Mouse (Mus musculus) forelimb bud, embryonic 11.5 days (tissue): ENCODE measurements around the gene Ercc1.

Experiments used
- DNase-seq: peaks from one replicate; pipeline ENCODE4 v3.0.0-alpha.2; 2012; ENCODE audit warnings: low read depth, low spot score

Gene Ercc1

DNA sequence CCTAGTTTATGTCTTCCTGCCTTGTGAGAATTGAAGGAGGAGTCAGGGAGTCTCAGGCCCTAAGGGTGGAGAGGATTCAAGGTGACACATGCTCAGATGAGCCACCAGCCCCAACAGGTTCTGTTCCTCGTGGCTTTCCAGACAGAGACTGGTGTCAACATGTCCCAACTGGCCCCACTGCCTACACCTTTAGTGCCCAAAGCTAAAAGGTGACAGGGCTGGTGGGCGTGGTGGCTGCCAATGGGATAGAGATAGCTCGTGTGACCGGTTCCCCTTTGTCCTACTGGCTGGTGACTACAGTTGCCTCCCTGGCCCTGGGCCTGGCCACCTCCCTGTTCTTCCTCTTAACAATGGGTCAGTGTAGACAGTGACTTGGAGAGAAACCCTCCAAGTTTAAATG lies 20.8 kb downstream of the Ercc1 start:
- DNase-seq, result no peak

DNA sequence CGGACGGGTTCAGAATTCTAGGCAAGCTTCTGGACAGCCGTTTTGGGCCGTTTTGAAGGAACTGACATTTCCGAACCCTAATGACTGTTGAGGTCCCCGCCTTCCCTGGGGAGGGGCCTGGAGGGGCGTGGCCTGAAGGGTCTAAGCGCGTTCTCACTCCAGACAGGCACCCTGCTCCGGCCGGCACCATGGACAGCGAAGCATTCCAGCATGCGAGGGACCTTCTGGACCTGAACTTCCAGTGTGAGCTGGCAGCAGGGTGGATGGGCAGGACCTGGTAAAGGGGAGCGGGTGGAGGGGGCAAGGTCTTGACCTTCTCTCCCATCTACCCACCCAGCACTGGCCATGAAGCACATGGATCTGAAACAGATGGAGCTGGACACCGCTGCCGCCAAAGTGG lies 23.8 kb downstream of the Ercc1 start:
- DNase-seq, result no peak

DNA sequence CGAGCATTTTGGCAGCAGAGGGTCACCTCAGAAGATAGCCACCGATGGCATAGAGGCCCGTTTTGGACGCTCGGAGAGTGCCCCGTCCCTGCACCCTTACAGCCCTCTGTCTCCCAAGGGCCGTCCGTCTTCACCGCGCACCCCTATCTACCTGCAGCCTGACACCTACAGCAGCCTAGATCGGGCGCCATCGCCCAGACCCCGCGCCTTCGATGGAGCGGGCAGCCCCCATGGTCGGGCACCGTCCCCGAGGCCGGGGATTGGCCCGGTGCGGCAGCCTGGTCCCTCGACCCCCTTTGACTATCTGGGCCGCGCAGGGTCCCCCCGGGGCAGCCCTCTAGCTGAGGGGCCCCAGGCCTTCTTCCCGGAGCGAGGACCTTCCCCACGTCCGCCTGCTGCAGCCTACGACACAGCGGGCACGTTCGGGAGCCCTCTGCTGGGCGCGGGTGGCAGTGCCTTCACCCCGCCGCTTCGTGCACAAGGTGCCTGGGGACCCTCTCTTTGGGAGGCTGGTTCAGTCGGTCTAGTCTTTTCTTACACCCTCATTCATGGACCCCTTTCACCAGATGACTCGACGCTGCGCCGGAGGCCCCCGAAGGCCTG lies 25.3 kb downstream of the Ercc1 start:
- no peak for DNase-seq

DNA sequence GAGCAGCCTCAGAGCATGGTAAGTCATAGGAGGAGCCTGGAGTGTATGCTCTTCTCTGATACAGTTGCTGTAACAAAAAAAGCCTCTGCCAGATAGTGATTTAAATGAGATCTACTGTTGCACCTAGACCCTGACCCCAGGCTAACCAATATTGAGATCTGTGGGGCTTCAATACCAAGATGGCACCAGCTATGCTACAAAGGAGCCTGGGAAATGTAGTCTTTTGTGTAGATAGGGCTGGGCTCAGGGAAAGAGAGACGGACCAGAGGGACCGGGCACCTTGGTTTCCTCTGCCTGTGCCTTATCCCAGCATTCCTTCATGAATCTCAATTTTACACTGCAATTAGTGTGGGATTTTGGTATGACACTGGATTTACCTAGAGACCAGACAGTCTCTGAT lies 28.8 kb downstream of the Ercc1 start:
- no peak for DNase-seq

DNA sequence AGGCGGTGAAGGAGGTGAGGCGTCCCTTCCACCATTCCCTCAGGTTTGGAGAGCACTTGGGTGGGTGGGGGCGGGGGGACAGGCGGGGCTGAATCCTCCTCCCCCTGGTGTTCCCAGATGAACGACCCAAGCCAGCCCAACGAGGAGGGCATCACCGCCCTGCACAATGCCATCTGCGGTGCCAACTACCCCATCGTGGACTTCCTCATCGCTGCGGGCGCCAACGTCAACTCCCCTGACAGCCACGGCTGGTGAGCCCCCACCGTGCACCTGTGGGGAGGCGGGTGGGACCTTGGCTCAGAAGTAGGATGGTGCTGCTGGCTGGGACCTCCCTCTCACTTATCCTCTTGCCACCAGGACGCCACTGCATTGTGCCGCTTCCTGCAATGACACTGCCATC lies 30.8 kb downstream of the Ercc1 start:
- DNase-seq, result no peak

DNA sequence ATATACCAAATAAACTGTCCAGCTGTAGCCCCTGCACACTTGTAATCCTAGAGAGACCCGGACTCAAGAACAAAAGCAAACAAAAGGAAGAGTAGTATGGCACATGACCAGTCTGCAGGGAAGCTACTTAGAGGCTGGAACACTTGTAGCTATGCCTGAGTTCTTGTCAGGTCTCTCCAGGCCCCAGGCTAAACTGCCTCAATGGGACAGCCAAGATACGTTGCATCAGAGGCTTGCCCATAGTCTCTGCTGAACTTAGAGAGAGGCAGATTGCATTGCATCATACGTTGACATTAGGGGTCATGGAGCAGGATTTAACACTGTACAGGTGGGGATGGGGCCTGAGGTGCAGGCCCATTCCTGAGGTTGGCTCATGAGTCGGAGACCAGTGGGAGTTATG lies 31.4 kb downstream of the Ercc1 start:
- no peak for DNase-seq

DNA sequence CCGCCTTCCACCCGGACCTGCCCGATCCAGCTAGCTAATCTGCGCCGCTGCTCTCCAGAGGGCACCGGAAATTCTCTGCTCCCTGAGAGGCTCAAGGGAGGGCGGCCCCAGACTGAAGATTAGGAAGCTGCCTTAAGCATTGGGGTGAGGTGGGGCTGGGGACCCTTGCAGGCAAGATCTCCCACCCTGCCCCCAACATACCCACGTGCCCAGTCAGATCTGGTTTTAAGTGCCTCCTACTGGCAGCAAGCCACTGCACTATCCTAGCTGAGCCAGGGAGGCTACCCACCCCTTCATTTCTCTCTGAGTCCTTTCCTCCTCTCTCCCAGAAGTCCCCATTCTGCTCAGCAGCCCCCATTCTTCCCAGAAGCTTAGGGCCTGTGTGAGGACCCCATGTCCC lies 33.5 kb downstream of the Ercc1 start:
- DNase-seq, result no peak

DNA sequence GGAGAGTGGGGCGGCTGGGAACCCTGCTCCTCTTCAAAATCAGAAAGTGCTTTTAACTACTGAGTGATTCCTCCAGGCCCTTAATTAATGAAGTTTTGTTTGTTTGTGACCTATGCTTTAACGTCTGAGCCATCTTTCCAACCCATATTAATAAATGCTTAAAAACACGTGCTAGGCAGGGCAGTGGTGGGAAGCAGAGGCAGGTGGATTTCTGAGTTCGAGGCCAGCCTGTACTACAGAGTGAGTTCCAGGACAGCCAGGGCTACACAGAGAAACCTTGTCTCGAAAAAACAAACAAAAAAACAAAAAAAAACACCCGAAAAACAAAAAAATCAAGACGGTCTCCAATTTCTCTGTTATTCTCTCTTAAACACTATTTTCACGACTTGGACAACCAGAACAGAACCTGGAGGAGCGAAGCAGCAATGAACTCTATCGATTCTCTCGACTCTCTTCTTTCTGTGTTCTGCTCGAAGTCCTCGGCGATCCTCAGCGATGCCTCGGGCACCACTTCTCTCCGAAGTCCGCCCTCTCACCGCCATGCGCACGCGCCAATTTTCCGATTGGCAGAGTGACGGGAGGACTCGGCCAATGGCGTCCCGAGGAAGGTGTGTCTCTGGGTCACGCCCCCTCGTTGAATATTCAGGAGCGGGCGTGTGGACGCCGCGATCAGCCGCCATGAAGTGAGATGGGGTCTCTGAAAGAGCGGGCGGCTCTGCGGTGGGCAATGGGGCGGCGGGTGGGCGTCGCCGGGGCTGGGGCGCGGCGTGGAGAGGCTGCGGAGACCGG lies 37.0 kb downstream of the Ercc1 start, which contains the start of gene Ercc2:
Ercc2 (plus strand) TSS at position 634 of the 789 bp plus-strand sequence.
- DNase-seq, result peak; percentile 99

DNA sequence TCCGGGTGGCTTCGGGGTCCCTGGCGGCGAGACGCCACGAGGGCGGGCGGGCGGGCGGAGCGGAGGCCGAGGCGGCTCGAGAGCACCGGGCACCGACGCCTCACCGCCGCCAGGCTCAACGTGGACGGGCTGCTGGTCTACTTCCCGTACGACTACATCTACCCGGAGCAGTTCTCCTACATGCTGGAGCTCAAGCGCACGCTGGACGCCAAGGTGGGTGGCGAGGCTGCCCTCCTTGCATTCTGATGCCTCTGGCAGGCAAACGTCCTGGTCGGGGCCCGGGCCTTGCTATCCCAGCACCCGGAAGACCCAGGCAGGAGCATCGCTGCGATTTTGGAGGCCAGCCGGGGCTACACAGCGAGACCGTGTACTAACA lies 37.6 kb downstream of the Ercc1 start:
- no peak for DNase-seq

DNA sequence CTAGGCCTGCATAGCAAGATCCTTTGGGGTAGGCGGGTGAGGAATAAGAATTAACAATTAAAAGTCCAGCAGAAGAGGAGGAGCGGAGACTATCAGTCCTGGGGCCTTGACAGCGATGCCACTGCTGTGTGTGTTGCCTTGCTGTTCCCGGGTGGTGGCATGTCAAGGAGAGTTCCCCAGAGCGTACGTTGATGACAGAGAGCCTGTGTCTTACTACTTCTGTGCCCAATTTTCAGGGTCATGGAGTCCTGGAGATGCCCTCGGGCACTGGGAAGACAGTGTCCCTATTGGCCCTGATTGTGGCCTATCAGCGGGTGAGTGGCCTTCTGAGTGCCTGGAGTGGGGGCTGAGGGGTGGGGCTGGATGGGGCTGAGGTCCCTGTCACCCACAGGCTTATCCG lies 39.1 kb downstream of the Ercc1 start:
- DNase-seq, result no peak

DNA sequence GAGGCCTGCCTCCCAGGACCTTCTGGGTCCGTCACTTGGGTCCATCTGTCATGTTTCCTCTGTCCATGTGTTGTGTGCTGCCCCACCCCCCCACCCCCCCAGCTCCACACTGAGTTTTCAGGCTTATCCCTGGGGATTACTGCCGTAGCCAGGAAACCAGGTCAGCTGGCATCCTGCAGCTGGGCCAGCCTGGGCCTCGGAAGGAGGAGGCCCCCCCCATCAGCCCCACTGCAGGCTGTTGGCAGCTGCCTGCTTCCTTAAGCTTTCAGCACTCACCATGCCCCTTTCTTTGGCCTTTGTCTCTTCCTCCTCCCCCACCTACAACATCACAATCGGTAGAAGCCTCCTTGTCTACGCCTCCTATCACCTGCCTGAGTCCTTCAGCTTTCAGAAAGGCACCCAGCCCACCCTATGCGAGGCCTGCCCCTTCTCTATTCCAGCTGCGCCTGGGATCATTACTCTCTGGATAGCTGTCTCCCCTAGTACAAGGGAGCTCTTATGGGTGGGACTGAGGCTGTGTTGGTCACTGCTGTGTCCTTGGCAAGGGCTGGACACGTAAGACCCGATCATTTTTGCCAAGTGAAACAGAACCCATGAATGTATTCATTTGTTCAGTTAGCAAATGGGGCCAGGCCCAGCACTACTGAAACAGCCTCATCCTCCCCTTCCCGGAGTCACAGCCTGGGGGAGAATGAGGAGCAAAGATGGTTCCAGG lies 44.3 kb downstream of the Ercc1 start:
- DNase-seq, result no peak

DNA sequence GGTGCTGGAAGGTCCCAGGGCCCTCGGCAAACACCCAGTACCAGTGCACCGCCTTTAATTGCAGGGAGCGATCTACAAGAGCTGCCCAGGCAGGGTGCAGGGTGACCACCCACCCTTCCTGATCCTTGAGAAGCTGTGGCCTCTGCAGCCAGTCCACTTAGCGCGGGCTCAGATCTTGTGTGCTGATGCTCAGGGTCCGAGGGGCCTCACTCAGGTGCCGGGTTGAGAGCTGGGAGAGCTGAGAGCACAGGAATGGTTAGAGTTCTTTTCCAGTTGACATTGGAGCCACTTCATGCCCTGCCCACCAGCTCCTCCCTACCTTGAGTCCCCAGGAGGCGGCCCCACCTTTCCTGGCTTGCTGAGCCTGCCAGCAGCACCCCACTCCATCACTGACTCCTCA lies 49.9 kb downstream of the Ercc1 start:
- no peak for DNase-seq

DNA sequence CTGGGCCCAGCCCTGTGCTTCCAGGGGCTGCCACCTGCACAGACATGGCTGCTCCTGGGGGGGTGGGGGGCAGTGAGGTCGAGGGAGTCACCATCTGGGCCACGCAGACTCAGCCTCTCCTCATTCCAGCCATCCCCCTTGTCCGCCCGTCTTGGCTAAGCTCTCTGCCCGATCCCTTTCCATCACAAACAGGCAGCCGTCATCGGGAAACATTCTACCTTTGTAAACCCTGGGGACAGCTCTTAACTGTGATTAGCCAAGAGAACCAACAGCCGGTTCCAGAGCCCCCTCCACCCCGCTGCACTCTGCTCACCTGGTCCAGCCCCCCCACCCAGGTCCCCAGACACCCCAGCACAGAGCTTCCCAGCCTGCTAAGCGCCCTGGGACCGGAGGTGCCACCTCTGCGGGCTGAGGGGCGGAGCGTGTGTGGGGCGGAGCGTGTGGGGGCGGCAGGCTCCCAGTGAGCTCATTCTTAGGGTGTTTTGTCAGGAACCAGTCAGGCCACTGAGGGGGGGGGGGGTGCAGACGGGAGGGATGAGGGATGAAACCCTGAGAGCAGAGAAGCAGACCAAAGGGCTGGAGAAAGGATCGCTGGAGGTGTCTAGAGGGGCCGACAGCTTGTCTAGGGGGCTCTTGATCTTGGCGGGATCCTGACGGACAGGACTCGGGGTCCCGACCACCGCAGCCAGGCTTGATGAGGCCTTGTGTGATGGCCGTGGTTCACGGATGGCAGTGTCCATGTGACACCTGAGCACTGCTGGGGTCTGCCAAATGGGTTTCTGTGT lies 55.1 kb downstream of the Ercc1 start:
- DNase-seq, result no peak

DNA sequence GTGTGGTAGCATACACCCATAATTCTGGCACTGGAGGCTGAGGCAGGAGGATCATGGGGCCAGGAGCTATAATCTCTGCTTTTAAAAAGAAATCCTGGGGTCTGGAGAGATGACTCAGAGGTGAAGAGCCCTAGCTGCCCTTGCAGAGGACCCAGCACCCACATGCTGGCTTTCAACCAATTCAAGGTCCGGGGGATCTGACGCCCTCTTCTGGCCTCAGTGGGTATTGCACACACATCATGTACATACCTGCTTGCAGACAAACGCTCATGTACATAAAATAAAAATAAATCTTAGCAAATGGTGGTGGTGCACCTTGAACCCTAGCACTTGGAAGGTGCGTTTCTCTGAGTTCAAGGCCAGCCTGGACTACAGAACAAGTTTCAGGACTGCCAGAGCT lies 56.4 kb downstream of the Ercc1 start:
- DNase-seq, result no peak

DNA sequence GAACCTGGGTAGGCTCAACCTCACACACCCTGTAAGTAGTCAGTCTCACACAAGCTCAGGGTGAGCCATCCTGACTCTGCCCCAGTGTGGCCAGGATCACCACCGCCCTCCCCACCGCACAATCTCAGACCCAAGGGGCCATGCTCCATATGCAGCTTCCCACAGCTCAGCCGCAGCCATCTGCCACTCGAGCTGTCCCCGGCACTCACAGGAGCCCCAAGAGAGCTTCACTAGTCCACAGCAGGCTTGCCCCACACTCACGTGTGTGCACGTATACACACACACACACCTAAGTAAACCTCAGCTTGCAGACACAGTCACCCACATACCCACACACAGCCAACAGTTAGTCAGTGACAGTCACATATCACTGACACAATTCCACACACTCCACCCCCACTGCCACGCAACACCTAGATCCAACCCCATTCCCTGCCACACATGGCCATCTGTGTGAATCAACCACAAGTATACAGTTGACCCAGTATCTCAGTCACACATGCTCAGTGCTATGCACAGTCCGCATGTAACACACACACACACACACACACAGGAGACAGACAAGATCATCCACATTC lies 58.0 kb downstream of the Ercc1 start:
- no peak for DNase-seq

DNA sequence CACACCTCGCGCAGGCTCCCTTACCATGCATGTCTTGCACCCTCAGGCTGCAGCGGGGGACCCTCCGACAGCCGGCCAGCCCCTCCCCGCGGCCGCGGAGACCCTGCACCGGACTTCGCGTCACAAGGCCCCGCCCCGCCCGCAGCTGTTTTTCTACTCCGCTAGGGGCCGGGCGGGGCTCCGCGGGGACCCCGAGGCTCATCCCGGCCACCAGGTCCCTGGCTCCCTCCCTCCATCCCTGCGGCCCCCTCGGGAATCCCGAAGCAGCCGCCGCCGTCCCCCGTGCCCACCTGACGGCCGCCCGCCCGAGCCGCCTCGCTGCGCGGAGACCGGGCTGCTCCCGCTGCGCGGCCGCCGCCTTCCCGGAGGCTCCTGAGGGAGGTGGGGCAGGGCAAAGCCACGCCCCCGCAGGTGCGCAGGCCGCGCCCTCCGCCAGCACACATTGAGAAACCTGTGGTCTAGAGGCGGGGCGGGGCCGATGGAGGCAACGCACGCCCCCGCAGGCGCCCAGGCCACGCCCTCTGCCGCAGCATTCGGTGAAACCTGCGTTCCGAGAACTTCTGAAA lies 59.2 kb downstream of the Ercc1 start, which contains the start of gene Klc3:
Klc3 (minus strand) TSS at position 374 of the 566 bp plus-strand sequence.
- peak; percentile 38 for DNase-seq

DNA sequence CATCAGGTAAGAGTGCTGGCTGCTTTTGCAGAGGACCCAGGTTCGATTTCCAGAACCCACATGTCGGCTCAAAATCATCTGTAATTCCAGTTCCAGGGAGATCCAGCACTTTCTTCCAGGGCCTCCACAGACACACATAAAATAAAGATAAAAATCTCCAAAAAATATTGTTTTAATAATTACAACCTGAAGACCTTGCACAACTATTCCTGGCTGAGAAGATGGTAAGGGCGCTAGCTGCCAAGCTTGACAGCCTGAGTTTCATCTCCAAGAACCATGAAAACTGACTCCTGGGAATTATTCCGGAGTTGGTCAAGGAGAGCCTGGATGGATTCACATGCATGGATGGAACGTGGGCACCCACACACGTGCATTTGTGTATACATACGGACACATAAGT lies 59.9 kb downstream of the Ercc1 start, which contains the start of gene Ckm:
Ckm (plus strand) TSS at position 301 of the 400 bp plus-strand sequence.
- no peak for DNase-seq

DNA sequence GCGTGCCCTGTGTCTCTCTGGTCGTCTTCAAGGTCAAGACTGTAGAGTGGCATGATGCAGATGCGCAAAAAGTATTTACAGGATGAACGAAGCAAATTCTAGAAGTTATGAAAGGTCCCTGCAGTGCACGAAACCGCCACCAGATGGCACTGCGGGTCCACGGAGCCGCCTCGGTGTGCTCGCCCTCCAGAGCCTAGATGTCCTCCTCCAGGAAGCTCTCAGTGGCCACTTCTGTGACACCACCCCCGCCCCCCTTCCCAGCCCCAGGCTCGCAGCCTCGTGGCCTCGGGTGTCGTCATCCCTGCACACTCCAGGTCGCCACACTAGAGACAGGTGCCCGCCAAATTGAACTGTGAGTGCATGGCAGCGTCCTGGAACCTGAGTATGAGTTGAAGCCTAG lies 60.8 kb downstream of the Ercc1 start:
- peak; percentile 76 for DNase-seq
